Mouse (Mus musculus) kidney, adult 11 months (tissue): ENCODE data around the gene Rims3.

Source experiments
- DNase-seq: peaks from one replicate; pipeline ENCODE4 v3.0.0; 2022

Rims3 gene

DNA sequence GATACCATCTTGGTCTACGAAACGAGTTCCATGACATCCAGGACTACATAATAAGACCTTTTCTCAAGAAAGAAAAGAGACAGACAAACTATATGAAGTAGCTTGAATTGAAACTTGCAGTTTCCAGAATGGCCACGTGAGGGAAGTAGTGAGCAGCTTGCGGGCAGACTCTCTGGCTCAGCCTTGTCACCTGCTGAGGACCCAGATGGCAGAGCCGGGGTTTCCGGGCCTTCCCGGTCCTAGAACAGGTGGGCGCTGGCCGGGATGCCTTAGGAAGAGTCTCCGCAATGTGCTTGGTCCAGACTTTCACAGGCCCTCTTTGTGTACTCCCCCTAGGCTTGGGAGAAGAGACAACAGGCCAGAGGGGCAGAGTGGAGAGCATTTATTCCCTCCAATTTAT lies 3.7 kb upstream of the Rims3 start:
- DNase-seq = peak; percentile 21

GRCm38 (mm10) chr4:120855360-120856060 lies 894 bp downstream of the Rims3 start:
- no peak for DNase-seq

DNA sequence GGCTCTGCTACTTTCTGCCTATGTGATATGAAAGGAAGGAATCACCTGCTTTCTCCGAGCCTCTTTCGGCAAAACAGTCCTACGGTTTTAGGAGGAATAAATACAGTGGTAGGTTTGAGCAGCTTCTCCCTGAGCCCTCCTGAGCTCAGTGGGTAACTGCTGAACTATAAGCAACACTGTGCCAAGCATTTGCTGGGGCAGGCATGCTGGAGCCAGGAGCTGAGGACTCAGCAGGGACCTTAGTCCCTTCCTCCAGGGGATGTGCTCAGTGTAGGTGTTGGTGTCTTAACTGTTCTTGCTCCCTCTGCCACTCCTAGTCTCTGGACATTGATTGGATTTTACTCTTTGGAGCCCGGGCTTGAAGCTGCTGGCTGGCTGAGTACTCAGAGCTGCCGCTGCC lies 1.8 kb downstream of the Rims3 start:
- DNase-seq = no peak

DNA sequence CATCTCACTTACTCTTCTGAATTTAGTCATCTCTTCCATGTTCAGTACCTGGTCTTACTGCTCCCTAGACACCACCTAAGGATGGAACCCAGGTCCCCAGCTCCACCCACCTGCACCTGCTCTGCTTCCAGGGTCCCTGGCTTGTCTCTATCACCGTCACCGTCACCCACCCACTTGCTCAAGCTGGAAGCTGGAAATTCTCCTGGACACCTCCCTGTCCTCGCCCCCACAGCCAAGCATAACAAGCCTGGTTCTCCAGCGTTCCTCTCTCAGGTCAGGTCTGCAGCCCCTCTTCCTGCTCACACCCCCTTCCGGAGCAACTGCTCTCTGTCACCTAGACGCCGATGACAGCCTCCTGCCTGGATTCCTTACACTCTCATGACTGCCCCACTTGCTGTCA lies 5.2 kb downstream of the Rims3 start:
- no peak for DNase-seq

- DNase-seq = no peak
These were observed 11.6 kb downstream of the Rims3 start for GRCm38 (mm10) chr4:120866211-120866610.

GRCm38 (mm10) chr4:120868246-120868645 lies 13.6 kb downstream of the Rims3 start:
- DNase-seq = no peak

GRCm38 (mm10) chr4:120868988-120869387 lies 14.4 kb downstream of the Rims3 start:
- no peak for DNase-seq

- DNase-seq = no peak
These were observed 15.7 kb downstream of the Rims3 start for GRCm38 (mm10) chr4:120870262-120870748.

- DNase-seq = no peak
These were observed 21.3 kb downstream of the Rims3 start for GRCm38 (mm10) chr4:120875961-120876360.

- DNase-seq = no peak
These were observed 24.1 kb downstream of the Rims3 start for GRCm38 (mm10) chr4:120878728-120879127.

DNA sequence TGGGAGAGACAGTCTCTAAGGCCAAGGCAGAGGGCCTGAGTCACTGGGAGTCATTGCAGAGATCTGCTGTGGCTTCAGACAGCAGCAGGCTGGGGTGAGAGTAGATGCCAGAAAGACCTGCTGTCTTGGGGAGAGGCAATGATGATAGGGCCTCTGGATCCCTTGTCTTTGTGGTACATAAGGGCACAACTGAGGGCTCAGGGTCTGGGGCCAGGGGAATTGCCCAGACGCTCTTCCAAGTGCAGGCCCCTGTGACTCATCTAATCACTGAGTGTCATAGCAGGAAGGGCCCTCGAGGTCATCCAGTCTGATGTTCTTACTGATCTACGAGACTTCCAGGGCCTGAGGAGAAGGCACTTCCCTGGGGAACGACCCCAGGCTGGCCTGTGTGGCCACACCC lies 24.8 kb downstream of the Rims3 start:
- DNase-seq = no peak

GRCm38 (mm10) chr4:120880731-120881432 lies 26.3 kb downstream of the Rims3 start:
- DNase-seq = no peak

DNA sequence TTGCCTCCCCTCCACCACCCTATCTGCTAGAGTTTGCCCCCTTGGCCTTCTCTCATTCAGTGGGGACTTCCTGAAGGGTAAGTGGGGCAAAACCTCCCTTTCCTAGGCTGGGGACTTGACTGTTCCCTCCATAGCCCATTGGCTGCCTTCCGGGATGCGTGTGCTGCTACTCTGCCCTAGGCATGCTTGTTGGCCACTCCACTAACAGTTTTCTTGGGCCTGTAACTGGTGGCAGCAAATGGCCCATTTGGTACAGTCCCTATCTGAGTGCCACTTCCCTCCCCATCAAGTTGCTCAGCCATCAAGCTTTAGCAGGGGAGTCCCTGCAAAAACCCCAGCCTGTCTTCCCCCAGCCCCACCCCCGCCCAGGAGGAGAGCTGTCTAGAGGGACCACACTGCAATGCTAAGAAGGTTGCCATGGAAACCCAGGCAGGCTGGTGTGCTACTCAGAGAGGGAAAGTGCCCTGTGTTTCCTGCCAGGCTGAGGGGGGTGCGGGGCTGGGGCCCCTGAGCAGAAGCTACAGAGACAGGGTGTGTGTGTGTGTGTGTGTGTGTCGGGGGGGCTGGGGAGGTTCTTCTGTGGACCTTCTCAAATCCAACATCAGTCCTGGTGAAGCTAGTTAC lies 27.5 kb downstream of the Rims3 start:
- DNase-seq = no peak

DNA sequence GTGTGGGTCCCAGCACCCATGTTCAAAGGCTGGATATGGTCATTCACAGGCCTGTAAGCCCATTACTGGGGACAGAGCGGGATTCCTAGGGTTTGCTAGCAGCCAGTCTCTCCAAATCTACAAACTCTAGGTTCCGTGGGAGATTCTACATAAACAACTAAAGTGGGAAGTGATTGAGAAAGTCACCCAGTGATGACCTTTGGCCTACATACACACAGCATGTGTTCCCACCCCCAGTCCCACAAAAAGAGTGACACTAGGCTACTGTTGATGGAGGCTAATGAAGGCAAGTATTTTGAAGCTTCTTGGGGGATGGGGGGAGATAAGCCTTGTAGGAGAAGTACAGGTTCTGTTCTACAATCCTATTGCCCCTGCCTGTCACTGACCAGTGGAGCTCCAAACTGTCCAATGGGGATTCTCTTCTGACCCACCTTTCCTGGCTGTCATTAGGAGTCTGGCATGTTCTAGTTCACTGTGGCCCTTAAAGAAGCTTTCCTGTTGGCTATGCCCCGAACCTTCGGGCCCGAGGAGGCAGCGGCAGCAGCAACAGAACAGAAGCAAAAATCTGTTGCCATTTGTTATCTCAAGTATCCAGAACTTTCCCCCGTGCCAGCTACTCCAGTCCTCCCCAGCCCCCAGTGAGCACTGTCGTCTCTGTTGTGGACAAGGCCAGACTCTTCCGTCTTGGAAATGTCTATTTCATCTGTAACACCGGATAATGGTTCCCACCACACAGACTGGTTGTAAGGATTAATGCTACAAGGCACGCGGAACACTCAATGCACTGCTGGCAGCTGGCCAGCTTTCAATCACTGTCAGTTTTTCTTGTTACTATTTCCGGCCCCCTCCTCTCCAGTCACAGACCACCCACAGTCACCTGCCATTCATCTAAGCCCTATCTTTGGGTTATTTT lies 30.8 kb downstream of the Rims3 start:
- DNase-seq = no peak

DNA sequence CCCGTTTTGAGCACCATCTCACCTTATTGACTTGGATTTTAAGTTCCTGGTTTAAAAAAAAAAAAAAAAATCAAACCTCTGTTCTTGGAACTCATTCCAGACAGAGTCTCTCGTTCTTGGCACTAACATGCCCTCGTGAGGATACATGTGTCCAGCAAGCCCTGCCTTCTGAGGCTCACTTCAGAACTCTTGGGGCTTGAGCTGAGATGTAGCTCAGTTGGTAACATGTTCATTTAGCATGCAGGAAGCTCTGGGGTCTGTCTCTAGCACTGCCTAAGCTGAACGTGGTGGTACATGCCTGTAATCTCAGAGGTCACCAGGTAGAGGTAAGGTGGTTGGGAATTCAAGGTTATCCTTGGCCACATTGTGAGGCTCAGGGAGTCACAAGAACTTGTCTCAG lies 31.5 kb downstream of the Rims3 start:
- no peak for DNase-seq

- no peak for DNase-seq
These were observed 32.2 kb downstream of the Rims3 start for GRCm38 (mm10) chr4:120886811-120887210.

DNA sequence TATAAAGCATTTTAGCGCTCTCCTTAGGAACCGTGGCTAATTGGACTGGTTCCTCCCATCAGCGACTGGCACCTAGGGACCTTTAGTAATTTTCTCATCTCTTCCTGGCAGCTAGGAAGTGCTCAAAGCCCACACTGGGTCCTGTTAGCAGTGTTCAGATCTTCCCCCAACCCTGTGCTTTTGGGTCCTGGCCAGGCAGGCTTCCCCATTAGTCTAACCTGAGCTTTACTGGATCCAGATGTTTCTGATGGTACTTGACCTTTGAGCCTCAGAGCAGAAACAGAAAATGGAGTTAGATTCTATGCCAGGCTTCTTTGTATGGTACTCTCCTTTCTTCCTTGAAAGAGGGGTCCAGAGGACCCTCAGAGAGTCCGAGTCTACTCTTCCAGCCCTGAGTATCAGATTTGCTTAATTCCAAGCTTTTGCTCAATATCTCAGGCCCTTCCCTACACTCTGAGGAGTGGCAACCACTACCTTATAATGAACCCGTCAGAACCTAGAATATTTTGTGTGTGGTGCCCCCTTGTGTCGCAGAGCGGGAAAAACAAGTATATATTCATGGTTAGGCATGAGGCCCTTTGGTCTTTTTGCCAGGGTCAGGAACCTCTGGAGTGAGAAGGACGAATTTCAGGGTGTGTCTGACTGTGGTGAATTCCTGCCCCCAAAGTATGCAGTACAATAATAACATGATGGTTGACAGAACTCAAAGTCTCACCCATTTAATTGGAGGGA lies 32.9 kb downstream of the Rims3 start:
- DNase-seq = peak; percentile 36

- DNase-seq = no peak
These were observed 34.3 kb downstream of the Rims3 start for GRCm38 (mm10) chr4:120888884-120889283.

- DNase-seq = no peak
These were observed 36.3 kb downstream of the Rims3 start for GRCm38 (mm10) chr4:120890754-120891440.

DNA sequence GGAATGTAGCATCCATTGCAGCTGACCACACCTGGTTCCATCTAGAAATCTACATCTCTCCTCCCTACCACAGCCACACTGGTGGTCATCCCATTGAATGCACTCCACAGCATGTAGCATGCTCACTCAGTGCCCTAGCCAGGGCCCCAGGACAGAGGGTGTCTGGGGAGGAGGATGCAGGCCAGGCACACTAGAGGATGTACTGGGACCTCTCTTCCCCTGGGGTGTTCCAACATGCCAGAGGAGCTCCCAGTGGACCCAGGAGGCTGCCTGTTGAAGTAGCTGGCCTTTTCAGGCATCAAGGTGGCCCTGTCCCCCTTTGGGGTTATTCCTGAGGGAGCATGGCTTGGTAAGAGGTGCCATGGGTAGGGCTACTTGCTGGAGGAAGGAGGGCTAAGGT lies 37.3 kb downstream of the Rims3 start:
- DNase-seq = no peak

DNA sequence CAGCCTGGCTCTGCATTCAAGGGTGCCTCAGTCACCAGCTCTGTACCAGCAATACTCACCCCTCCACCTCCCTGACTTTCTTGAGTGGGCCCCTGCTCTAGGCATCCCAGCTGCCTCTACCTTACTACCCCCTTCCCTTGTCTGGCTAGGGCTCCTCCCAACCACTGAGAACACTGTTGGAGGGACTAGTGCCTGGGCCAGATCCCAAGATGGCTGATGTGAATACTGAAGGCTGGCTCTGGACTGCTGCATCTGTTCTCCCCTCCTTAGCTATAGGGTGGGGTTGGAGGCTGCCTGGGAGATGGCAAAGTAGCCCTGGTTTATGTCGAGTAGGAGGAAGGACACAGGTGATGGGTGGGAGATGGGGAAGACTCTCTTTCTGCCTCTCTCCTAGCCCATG lies 37.9 kb downstream of the Rims3 start:
- DNase-seq = no peak
